Mouse (Mus musculus): ENCODE measurements around the gene Steap3. TPM values are rescaled to one million over a fixed set of nuclear protein-coding genes. Genes with fewer than 3 reads are reported as not detected.

The Steap3 gene
- polyA plus RNA-seq, 1 experiment, result 42.7 TPM

- Histone ChIP-seq H3K79me2 (ENCODE audit: control insufficient read depth, insufficient read depth) (no peaks in the 10 kb centered on the region), H3K27me3 (ENCODE audit: control insufficient read depth, insufficient read depth, insufficient read length) (no peaks in the 10 kb centered on the region), H3K36me3 (ENCODE audit: control insufficient read depth, insufficient read depth) (peaks cover 4% of the 10 kb centered on the region), H3K4me3 (ENCODE audit: insufficient read depth, poor library complexity, severe bottlenecking) (no peak overlapping the region), H3ac (ENCODE audit: control insufficient read depth, insufficient read length, low read depth) (no peak overlapping the region), H3K79me3 (ENCODE audit: low read depth) (no peaks in the 10 kb centered on the region)
- TF ChIP-seq USF1 (IDR thresholded peaks at IDR 0.05; ENCODE audit: low read depth) (no peak), CTCF (IDR thresholded peaks at IDR 0.05; ENCODE audit: control insufficient read depth, insufficient read depth, insufficient read length) (peak; percentile 81), CEBPB (IDR thresholded peaks at IDR 0.05; ENCODE audit: low read depth) (no peak), FOSL1 (IDR thresholded peaks at IDR 0.05; ENCODE audit: insufficient read depth, low read length, poor library complexity, severe bottlenecking) (no peak)
These were observed 41.2 kb downstream of the Steap3 start for GRCm38 (mm10) chr1:120231334-120231733.

- Histone ChIP-seq H3K79me3 (ENCODE audit: low read depth) (no peaks in the 10 kb centered on the region), H3K27me3 (ENCODE audit: control insufficient read depth, insufficient read depth, insufficient read length) (no peaks in the 10 kb centered on the region), H3ac (ENCODE audit: control insufficient read depth, insufficient read length, low read depth) (no peak overlapping the region), H3K79me2 (ENCODE audit: control insufficient read depth, insufficient read depth) (no peaks in the 10 kb centered on the region), H3K36me3 (ENCODE audit: control insufficient read depth, insufficient read depth) (peaks cover 4% of the 10 kb centered on the region), H3K4me3 (ENCODE audit: insufficient read depth, poor library complexity, severe bottlenecking) (no peak overlapping the region)
- TF ChIP-seq USF1 (IDR thresholded peaks at IDR 0.05; ENCODE audit: low read depth), result no peak
- TF ChIP-seq MYOG (IDR thresholded peaks at IDR 0.05; ENCODE audit: control insufficient read depth, extremely low read depth, insufficient read length), result no peak
- no peak for TF ChIP-seq FOSL1 (IDR thresholded peaks at IDR 0.05; ENCODE audit: insufficient read depth, low read length, poor library complexity, severe bottlenecking)
- TF ChIP-seq MYOD1 (IDR thresholded peaks at IDR 0.05; ENCODE audit: control insufficient read depth, insufficient read length, low read depth), result no peak
- no peak for TF ChIP-seq MAX (IDR thresholded peaks at IDR 0.05)
- TF ChIP-seq CTCF (IDR thresholded peaks at IDR 0.05; ENCODE audit: control insufficient read depth, insufficient read depth, insufficient read length), result no peak
- TF ChIP-seq CEBPB (IDR thresholded peaks at IDR 0.05; ENCODE audit: low read depth), result no peak
These were observed 42.6 kb downstream of the Steap3 start for GRCm38 (mm10) chr1:120229723-120230471.

GRCm38 (mm10) chr1:120223613-120224012 is 48.9 kb downstream of the Steap3 start:
- Histone ChIP-seq H3K79me3 (ENCODE audit: low read depth) (no peaks in the 10 kb centered on the region), H3K79me2 (ENCODE audit: control insufficient read depth, insufficient read depth) (no peaks in the 10 kb centered on the region), H3K4me3 (ENCODE audit: insufficient read depth, poor library complexity, severe bottlenecking) (no peak overlapping the region), H3ac (ENCODE audit: control insufficient read depth, insufficient read length, low read depth) (no peak overlapping the region), H3K27me3 (ENCODE audit: control insufficient read depth, insufficient read depth, insufficient read length) (no peaks in the 10 kb centered on the region), H3K36me3 (ENCODE audit: control insufficient read depth, insufficient read depth) (no peaks in the 10 kb centered on the region)
- TF ChIP-seq CTCF (IDR thresholded peaks at IDR 0.05; ENCODE audit: control insufficient read depth, insufficient read depth, insufficient read length) (no peak), MYOG (IDR thresholded peaks at IDR 0.05; ENCODE audit: control insufficient read depth, extremely low read depth, insufficient read length) (no peak), MAX (IDR thresholded peaks at IDR 0.05) (no peak), MYOD1 (IDR thresholded peaks at IDR 0.05; ENCODE audit: control insufficient read depth, insufficient read length, low read depth) (no peak), FOSL1 (IDR thresholded peaks at IDR 0.05; ENCODE audit: insufficient read depth, low read length, poor library complexity, severe bottlenecking) (no peak), CEBPB (IDR thresholded peaks at IDR 0.05; ENCODE audit: low read depth) (no peak), USF1 (IDR thresholded peaks at IDR 0.05; ENCODE audit: low read depth) (no peak)

GRCm38 (mm10) chr1:120221285-120221684 is 51.2 kb downstream of the Steap3 start:
- Histone ChIP-seq H3K36me3 (ENCODE audit: control insufficient read depth, insufficient read depth) (no peaks in the 10 kb centered on the region), H3K79me3 (ENCODE audit: low read depth) (no peaks in the 10 kb centered on the region), H3K4me3 (ENCODE audit: insufficient read depth, poor library complexity, severe bottlenecking) (no peak overlapping the region), H3K79me2 (ENCODE audit: control insufficient read depth, insufficient read depth) (no peaks in the 10 kb centered on the region), H3ac (ENCODE audit: control insufficient read depth, insufficient read length, low read depth) (no peak overlapping the region), H3K27me3 (ENCODE audit: control insufficient read depth, insufficient read depth, insufficient read length) (no peaks in the 10 kb centered on the region)
- TF ChIP-seq FOSL1 (IDR thresholded peaks at IDR 0.05; ENCODE audit: insufficient read depth, low read length, poor library complexity, severe bottlenecking) (no peak), MYOG (IDR thresholded peaks at IDR 0.05; ENCODE audit: control insufficient read depth, extremely low read depth, insufficient read length) (no peak), USF1 (IDR thresholded peaks at IDR 0.05; ENCODE audit: low read depth) (no peak), MAX (IDR thresholded peaks at IDR 0.05) (no peak), CTCF (IDR thresholded peaks at IDR 0.05; ENCODE audit: control insufficient read depth, insufficient read depth, insufficient read length) (no peak), MYOD1 (IDR thresholded peaks at IDR 0.05; ENCODE audit: control insufficient read depth, insufficient read length, low read depth) (no peak), CEBPB (IDR thresholded peaks at IDR 0.05; ENCODE audit: low read depth) (no peak)

GRCm38 (mm10) chr1:120220841-120221240 is 51.7 kb downstream of the Steap3 start:
- H3K27me3 ChIP-seq (ENCODE audit: control insufficient read depth, insufficient read depth, insufficient read length), result no peaks in the 10 kb centered on the region

More at GRCm38 (mm10) chr1:120220841-120221240, 51.7 kb downstream of the Steap3 start:
- Histone ChIP-seq H3K79me2 (ENCODE audit: control insufficient read depth, insufficient read depth) (no peaks in the 10 kb centered on the region), H3ac (ENCODE audit: control insufficient read depth, insufficient read length, low read depth) (no peak overlapping the region), H3K79me3 (ENCODE audit: low read depth) (no peaks in the 10 kb centered on the region), H3K4me3 (ENCODE audit: insufficient read depth, poor library complexity, severe bottlenecking) (no peak overlapping the region), H3K36me3 (ENCODE audit: control insufficient read depth, insufficient read depth) (no peaks in the 10 kb centered on the region)
- TF ChIP-seq MYOD1 (IDR thresholded peaks at IDR 0.05; ENCODE audit: control insufficient read depth, insufficient read length, low read depth) (no peak), CTCF (IDR thresholded peaks at IDR 0.05; ENCODE audit: control insufficient read depth, insufficient read depth, insufficient read length) (no peak), USF1 (IDR thresholded peaks at IDR 0.05; ENCODE audit: low read depth) (no peak), FOSL1 (IDR thresholded peaks at IDR 0.05; ENCODE audit: insufficient read depth, low read length, poor library complexity, severe bottlenecking) (no peak), CEBPB (IDR thresholded peaks at IDR 0.05; ENCODE audit: low read depth) (no peak), MYOG (IDR thresholded peaks at IDR 0.05; ENCODE audit: control insufficient read depth, extremely low read depth, insufficient read length) (no peak), MAX (IDR thresholded peaks at IDR 0.05) (no peak)

All from C2C12 (cell line).